Mouse (Mus musculus) forebrain, postnatal 0 days (tissue): ENCODE measurements around the gene Jak3. TPM values are rescaled to one million over a fixed set of nuclear protein-coding genes. Genes with fewer than 3 reads are reported as not detected.

Experiments
- ATAC-seq: fragments of 200-750 bp; cut with Nextera tagmentation; 2 replicates; pipeline ENCODE4 v1.8.0; 2017; ENCODE audit warnings: mild to moderate bottlenecking, moderate library complexity
- DNase-seq: peaks from one replicate; pipeline ENCODE4 v3.0.0-alpha.2; 2015
- H3K27ac ChIP-seq: fragments of 300-500 bp; sonication (generic); 2 replicates; pipeline ENCODE4 v1.5.1; 2014; ENCODE audit warnings: low read depth, mild to moderate bottlenecking, antibody characterized with exemption, low read length, moderate library complexity, mixed read lengths
- H3K27me3 ChIP-seq: fragments of 300-500 bp; sonication (generic); 2 replicates; pipeline ENCODE4 v1.6.1; 2014; ENCODE audit warnings: mild to moderate bottlenecking, low read length, mixed read lengths; ENCODE audit not compliant: insufficient read depth
- H3K36me3 ChIP-seq: fragments of 300-500 bp; sonication (generic); 2 replicates; pipeline ENCODE4 v1.6.1; 2014; ENCODE audit warnings: mild to moderate bottlenecking, moderate library complexity; ENCODE audit not compliant: insufficient read depth
- H3K4me1 ChIP-seq: fragments of 300-500 bp; sonication (generic); 2 replicates; pipeline ENCODE4 v1.6.1; 2014; ENCODE audit warnings: antibody characterized with exemption; ENCODE audit not compliant: insufficient read depth
- H3K4me2 ChIP-seq: fragments of 300-500 bp; sonication (generic); 2 replicates; pipeline ENCODE4 v1.6.1; 2014; ENCODE audit warnings: low read depth, mild to moderate bottlenecking, moderate library complexity
- H3K4me3 ChIP-seq: fragments of 300-500 bp; sonication (generic); 2 replicates; pipeline ENCODE4 v1.5.1; 2014; ENCODE audit warnings: low read depth, low read length, mixed read lengths
- H3K9ac ChIP-seq: fragments of 300-500 bp; sonication (generic); 2 replicates; pipeline ENCODE4 v1.6.1; 2014; ENCODE audit warnings: mild to moderate bottlenecking
- H3K9me3 ChIP-seq: fragments of 300-500 bp; sonication (generic); 2 replicates; pipeline ENCODE4 v1.6.1; 2016; ENCODE audit warnings: low read length
- CTCF ChIP-seq: sonication (generic); IDR thresholded peaks from 2 replicates; pipeline ENCODE4 v1.5.1; 2016; ENCODE audit warnings: antibody characterized with exemption, control low read depth, low read depth
- WGBS: fragments of 180-500 bp; shearing (Covaris S2); extraction: QIAGEN DNeasy Blood & Tissue Kit; methylation state at CpG from one replicate; pipeline ENCODE4 v1.1.7; 2014; 5-methylcytosine and 5-hydroxymethylcytosine counted together
- polyA plus RNA-seq: library from polyadenylated mRNA; unstranded; fragments of >200 nt; fragmentation: Nextera tagmentation; extraction: Ambion mirVana; gene quantifications from 2 replicates; pipeline ENCODE4 v1.2.1, GENCODE M21; 2015
- total RNA-seq: library from RNA; depleted of rRNA; stranded (reverse); fragments of >200 nt; gene quantifications from 2 replicates; pipeline ENCODE4 v1.2.3, GENCODE M21; 2014

The Jak3 gene
- total and polyA plus RNA-seq, 2 experiments from 2014 or later, result 4.4 to 7.3 TPM

GRCm38 (mm10) chr8:71645510-71645909 is 30.6 kb upstream of the Jak3 start:
- H3K4me3 ChIP-seq, result no peak overlapping the region
- peaks cover 75% of the 10 kb centered on the region for H3K36me3 ChIP-seq
- WGBS, result 81% methylated on average over 9 of the region's 9 CpGs
- H3K27me3 ChIP-seq, result no peaks in the 10 kb centered on the region
- ATAC-seq (no peak), DNase-seq (no peak)
- no peak overlapping the region for H3K9ac ChIP-seq
- TF ChIP-seq CTCF, result no peak
- no peak overlapping the region for H3K27ac ChIP-seq
- H3K9me3 ChIP-seq, result no peaks in the 10 kb centered on the region
- no peak overlapping the region for H3K4me2 ChIP-seq
- no peaks in the 10 kb centered on the region for H3K4me1 ChIP-seq

DNA sequence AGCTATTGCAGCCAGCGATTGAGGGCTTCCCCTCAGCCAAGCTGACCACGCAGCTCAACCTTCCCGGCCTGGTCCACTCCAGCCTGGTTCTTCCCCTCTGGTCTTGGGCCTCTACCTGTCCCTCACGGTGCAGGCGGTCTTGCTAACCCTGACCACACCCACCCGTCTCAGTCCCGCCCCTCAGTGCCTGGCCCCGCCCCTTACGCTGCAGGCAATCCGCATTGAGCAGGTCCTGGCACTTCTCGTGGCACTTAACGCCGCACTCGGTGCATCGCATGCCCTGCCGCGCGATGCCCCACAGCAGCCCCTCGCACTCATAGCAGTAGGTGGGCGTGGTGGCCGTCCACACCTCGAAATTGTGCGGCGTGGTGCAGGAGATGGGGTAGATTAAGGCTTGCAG is 21.5 kb upstream of the Jak3 start:
- ATAC-seq (0 out of 2 replicates have a peak, but pooled peaks have one; percentile 10), DNase-seq (no peak)
- Histone ChIP-seq H3K4me1 (no peaks in the 10 kb centered on the region), H3K4me2 (peak overlapping the region; percentile 10; the same call in 1 of the 2 replicates), H3K9me3 (no peaks in the 10 kb centered on the region), H3K4me3 (no peak overlapping the region), H3K27me3 (0 out of 2 replicates have a peak, but pooled peaks cover 4% of the 10 kb centered on the region), H3K9ac (no peak overlapping the region), H3K27ac (no peak overlapping the region), H3K36me3 (peaks cover 66% of the 10 kb centered on the region)
- TF ChIP-seq CTCF, result no peak
- 6% methylated on average over 24 of the region's 24 CpGs for WGBS

- Histone ChIP-seq H3K4me3 (no peak overlapping the region), H3K4me2 (no peak overlapping the region), H3K4me1 (no peaks in the 10 kb centered on the region), H3K9me3 (no peaks in the 10 kb centered on the region), H3K36me3 (peaks cover 49% of the 10 kb centered on the region), H3K9ac (no peak overlapping the region), H3K27ac (no peak overlapping the region), H3K27me3 (0 out of 2 replicates have a peak, but pooled peaks cover 4% of the 10 kb centered on the region)
- 25% methylated on average over 9 of the region's 9 CpGs for WGBS
- DNase-seq (no peak), ATAC-seq (no peak)
- no peak for TF ChIP-seq CTCF
Observed at GRCm38 (mm10) chr8:71657816-71658215, 18.3 kb upstream of the Jak3 start.

GRCm38 (mm10) chr8:71658515-71659049 is 17.5 kb upstream of the Jak3 start:
- no peak for TF ChIP-seq CTCF
- Histone ChIP-seq H3K4me1 (no peaks in the 10 kb centered on the region), H3K9me3 (no peaks in the 10 kb centered on the region), H3K27me3 (0 out of 2 replicates have a peak, but pooled peaks cover 4% of the 10 kb centered on the region), H3K4me3 (no peak overlapping the region), H3K27ac (no peak overlapping the region), H3K9ac (no peak overlapping the region), H3K36me3 (peaks cover 53% of the 10 kb centered on the region), H3K4me2 (no peak overlapping the region)
- WGBS, result 35% methylated on average over 17 of the region's 17 CpGs
- DNase-seq (no peak), ATAC-seq (no peak)

- Histone ChIP-seq H3K9ac (no peak overlapping the region), H3K27me3 (0 out of 2 replicates have a peak, but pooled peaks cover 4% of the 10 kb centered on the region), H3K4me2 (no peak overlapping the region), H3K9me3 (no peaks in the 10 kb centered on the region), H3K27ac (no peak overlapping the region), H3K4me1 (no peaks in the 10 kb centered on the region), H3K4me3 (no peak overlapping the region), H3K36me3 (peaks cover 54% of the 10 kb centered on the region)
- no peak for TF ChIP-seq CTCF
- no peak for DNase-seq
- 61% methylated on average over 1 of the region's 1 CpGs for WGBS
- ATAC-seq, result no peak
Observed at GRCm38 (mm10) chr8:71659751-71660150, 16.3 kb upstream of the Jak3 start.

DNA sequence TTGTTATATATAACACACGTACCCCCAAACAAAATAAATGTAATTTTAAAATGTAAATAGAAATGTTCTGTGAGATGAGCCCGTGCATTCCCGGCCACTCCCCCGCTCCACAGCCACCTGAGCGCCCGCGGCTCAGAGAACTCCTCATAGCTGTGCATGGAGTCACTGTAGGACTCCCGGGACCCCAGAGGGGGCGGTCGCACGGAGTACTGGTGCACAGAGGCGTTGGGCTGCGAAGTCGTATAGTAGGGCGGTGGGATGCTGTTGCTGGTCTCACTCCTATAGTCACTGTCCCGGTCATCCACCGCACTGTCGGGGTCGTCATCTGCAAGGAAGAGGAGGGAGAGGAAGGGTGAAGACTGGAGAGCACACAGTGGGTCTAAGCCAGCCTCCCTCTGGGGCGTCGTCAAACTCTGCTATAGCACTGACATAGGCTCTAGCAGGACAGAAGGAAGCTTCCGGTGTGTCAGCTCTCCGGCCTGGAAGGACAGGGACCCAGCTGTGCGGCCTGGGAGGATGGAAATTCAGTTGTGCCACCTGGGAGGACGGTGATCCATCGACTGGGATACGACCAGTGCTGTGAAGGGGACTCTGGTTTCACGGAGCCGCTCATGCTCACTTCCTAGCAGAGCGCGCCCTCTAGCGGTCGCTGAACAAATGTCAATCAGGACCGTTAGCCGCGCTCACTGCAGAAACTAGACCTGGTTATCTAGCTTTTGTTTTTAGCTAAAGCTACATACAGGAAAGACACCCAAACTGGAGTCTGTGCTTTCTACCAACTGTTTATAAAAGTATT is 15.6 kb upstream of the Jak3 start:
- Histone ChIP-seq H3K27me3 (0 out of 2 replicates have a peak, but pooled peaks cover 4% of the 10 kb centered on the region), H3K4me2 (no peak overlapping the region), H3K9me3 (no peaks in the 10 kb centered on the region), H3K36me3 (peaks cover 55% of the 10 kb centered on the region), H3K27ac (no peak overlapping the region), H3K4me3 (no peak overlapping the region), H3K9ac (no peak overlapping the region), H3K4me1 (no peaks in the 10 kb centered on the region)
- ATAC-seq (peak; percentile 85), DNase-seq (peak; percentile 94)
- WGBS, result 8% methylated on average over 36 of the region's 36 CpGs
- TF ChIP-seq CTCF, result peak; percentile 93
